Mouse (Mus musculus): Measurements from ENCODE around the gene Olfm3. TPM values are rescaled to one million over a fixed set of nuclear protein-coding genes. Genes with fewer than 3 reads are reported as not detected.

Gene Olfm3
- total and polyA plus RNA-seq, 3 experiments: not detected

GRCm38 (mm10) chr3:115028046-115028445 is 124.2 kb downstream of the Olfm3 start:
- Histone ChIP-seq H3K4me3 (ENCODE audit: control insufficient read depth in 1 of 2, insufficient read depth in 1 of 2, low read depth in 2 of 2, low read length in 2 of 2) (no peak overlapping the region), H3K4me1 (ENCODE audit: control insufficient read depth in 1 of 2, insufficient read depth in 2 of 2, low read length in 2 of 2) (no peaks in the 10 kb centered on the region), H3K27me3 (ENCODE audit: control insufficient read depth in 1 of 2, insufficient read depth in 2 of 2, low read length in 2 of 2) (no peaks in the 10 kb centered on the region), H3K9me3 (replicated peaks; ENCODE audit: insufficient read depth, low read length) (no peaks in the 10 kb centered on the region), H3K27ac (ENCODE audit: control insufficient read depth, low read depth, low read length) (no peak overlapping the region), H3K79me2 (ENCODE audit: control insufficient read depth, insufficient read depth, low read length, poor library complexity) (no peaks in the 10 kb centered on the region), H3K9ac (ENCODE audit: control insufficient read depth, low read depth, low read length, poor library complexity, severe bottlenecking) (no peak overlapping the region), H3K36me3 (ENCODE audit: control insufficient read depth in 1 of 2, insufficient read depth in 2 of 2, low read length in 2 of 2) (no peaks in the 10 kb centered on the region)
- no peak for TF ChIP-seq MXI1 (IDR thresholded peaks at IDR 0.05; ENCODE audit: low read depth, low read length)
- TF ChIP-seq MEF2A (IDR thresholded peaks at IDR 0.05; ENCODE audit: extremely low read depth, insufficient replicate concordance, low read depth, low read length, poor library complexity, severe bottlenecking): no peak
- TF ChIP-seq BHLHE40 (IDR thresholded peaks at IDR 0.05; ENCODE audit: borderline replicate concordance, low read depth, low read length): no peak
- TF ChIP-seq POLR2AphosphoS5 (IDR thresholded peaks at IDR 0.05; ENCODE audit: borderline replicate concordance, low read depth, low read length): no peak
- TF ChIP-seq MAZ (IDR thresholded peaks at IDR 0.05; ENCODE audit: low read depth, low read length): no peak
- TF ChIP-seq TCF12 (IDR thresholded peaks at IDR 0.05; ENCODE audit: low read depth, low read length): no peak
- no peak for TF ChIP-seq CHD1 (IDR thresholded peaks at IDR 0.05; ENCODE audit: low read depth, low read length)
- TF ChIP-seq USF1 (IDR thresholded peaks at IDR 0.05; ENCODE audit: low read depth, low read length): no peak
- no peak for TF ChIP-seq SMC3 (IDR thresholded peaks at IDR 0.05; ENCODE audit: low read depth, low read length)
- TF ChIP-seq TBP (IDR thresholded peaks at IDR 0.05; ENCODE audit: low read depth, low read length): no peak
- TF ChIP-seq ELF1 (IDR thresholded peaks at IDR 0.05; ENCODE audit: low read depth, low read length): no peak
- TF ChIP-seq ETS1 (IDR thresholded peaks at IDR 0.05; ENCODE audit: low read depth, low read length): no peak
- no peak for TF ChIP-seq ZC3H11A (IDR thresholded peaks at IDR 0.05; ENCODE audit: low read depth, low read length)
- TF ChIP-seq NELFE (IDR thresholded peaks at IDR 0.05; ENCODE audit: low read depth, low read length): no peak
- DNase-seq (ENCODE audit: low read depth, low spot score): no peak

- no peaks in the 10 kb centered on the region for H3K36me3 ChIP-seq (ENCODE audit: control insufficient read depth in 1 of 2, insufficient read depth in 2 of 2, low read length in 2 of 2)
- H3K9me3 ChIP-seq (replicated peaks; ENCODE audit: insufficient read depth, low read length): no peaks in the 10 kb centered on the region
- H3K4me3 ChIP-seq (ENCODE audit: control insufficient read depth in 1 of 2, insufficient read depth in 1 of 2, low read depth in 2 of 2, low read length in 2 of 2): no peak overlapping the region
- no peak overlapping the region for H3K9ac ChIP-seq (ENCODE audit: control insufficient read depth, low read depth, low read length, poor library complexity, severe bottlenecking)
- DNase-seq (ENCODE audit: low read depth, low spot score): no peak
- no peaks in the 10 kb centered on the region for H3K27me3 ChIP-seq (ENCODE audit: control insufficient read depth in 1 of 2, insufficient read depth in 2 of 2, low read length in 2 of 2)
- no peaks in the 10 kb centered on the region for H3K4me1 ChIP-seq (ENCODE audit: control insufficient read depth in 1 of 2, insufficient read depth in 2 of 2, low read length in 2 of 2)
- H3K79me2 ChIP-seq (ENCODE audit: control insufficient read depth, insufficient read depth, low read length, poor library complexity): no peaks in the 10 kb centered on the region
- TF ChIP-seq E2F4 (IDR thresholded peaks at IDR 0.05; ENCODE audit: borderline replicate concordance, low read depth, low read length) (no peak), ELF1 (IDR thresholded peaks at IDR 0.05; ENCODE audit: low read depth, low read length) (no peak), RAD21 (IDR thresholded peaks at IDR 0.05; ENCODE audit: low read depth, low read length) (no peak), TAL1 (IDR thresholded peaks at IDR 0.05; ENCODE audit: low read length) (no peak), USF1 (IDR thresholded peaks at IDR 0.05; ENCODE audit: low read depth, low read length) (no peak), MXI1 (IDR thresholded peaks at IDR 0.05; ENCODE audit: low read depth, low read length) (no peak), ZC3H11A (IDR thresholded peaks at IDR 0.05; ENCODE audit: low read depth, low read length) (no peak), UBTF (IDR thresholded peaks at IDR 0.05; ENCODE audit: borderline replicate concordance, insufficient read depth, low read depth, low read length) (no peak), MYC (IDR thresholded peaks at IDR 0.05; ENCODE audit: low read depth, low read length) (no peak), POLR2AphosphoS5 (IDR thresholded peaks at IDR 0.05; ENCODE audit: borderline replicate concordance, low read depth, low read length) (no peak), MAFK (IDR thresholded peaks at IDR 0.05; ENCODE audit: borderline replicate concordance, low read depth, low read length) (no peak), SMC3 (IDR thresholded peaks at IDR 0.05; ENCODE audit: low read depth, low read length) (no peak), ZKSCAN1 (IDR thresholded peaks at IDR 0.05; ENCODE audit: low read depth, low read length) (no peak)
- H3K27ac ChIP-seq (ENCODE audit: control insufficient read depth, low read depth, low read length): no peak overlapping the region
Measured at GRCm38 (mm10) chr3:115028611-115029010, 124.7 kb downstream of the Olfm3 start.

Measured in MEL (cell line).